Mouse (Mus musculus): ENCODE results near the gene Gm4141. TPM values are rescaled to one million over a fixed set of nuclear protein-coding genes. Genes with fewer than 3 reads are reported as not detected.
"Not testable (repeated sequence)": the region's sequence is repeated elsewhere in the genome, so short reads cannot be mapped to it uniquely, and the experiment has no call there.

Gene Gm4141
- polyA plus RNA-seq (2015; fragmentation: Nextera tagmentation; extraction: Ambion mirVana), result not detected in 2 replicates

DNA sequence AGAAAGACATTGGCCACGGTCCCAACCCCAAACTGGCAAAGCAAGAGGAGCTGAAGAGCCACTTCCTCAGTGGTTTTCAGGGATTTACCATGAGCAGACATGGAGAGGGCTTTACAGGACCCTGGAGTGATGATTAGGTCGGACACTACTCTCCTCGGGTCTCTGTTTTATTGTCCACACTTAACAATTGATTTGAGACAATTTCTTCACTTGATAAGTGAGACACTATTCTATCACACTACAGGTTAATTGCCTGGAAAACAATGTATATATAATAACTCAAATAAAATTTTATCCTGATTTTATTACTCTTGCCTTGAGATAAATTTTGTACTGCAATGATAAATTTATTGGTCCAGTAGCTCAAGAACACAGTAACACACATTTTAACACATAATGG lies at the start of gene Gm4141:
Gm4141 (minus strand) TSS at position 101 of the 400 bp plus-strand sequence.
- ATAC-seq; H3K9me3 ChIP-seq (replicated peaks; ENCODE audit: control insufficient read depth, low read length, poor library complexity, severe bottlenecking); H3K27ac ChIP-seq (ENCODE audit: low read length); H3K36me3 ChIP-seq (ENCODE audit: control insufficient read depth, insufficient read depth, low read length); H3K4me3 ChIP-seq (ENCODE audit: low read depth, low read length); H3K27me3 ChIP-seq (ENCODE audit: control insufficient read depth, insufficient read depth, low read depth, low read length); H3K4me1 ChIP-seq (ENCODE audit: control insufficient read depth, insufficient read depth, low read length); H3K4me2 ChIP-seq (ENCODE audit: low read length); H3K9ac ChIP-seq (ENCODE audit: low read depth, low read length): not testable (repeated sequence)
- no CpG with 5 or more reads among the region's 3 CpGs for WGBS

DNA sequence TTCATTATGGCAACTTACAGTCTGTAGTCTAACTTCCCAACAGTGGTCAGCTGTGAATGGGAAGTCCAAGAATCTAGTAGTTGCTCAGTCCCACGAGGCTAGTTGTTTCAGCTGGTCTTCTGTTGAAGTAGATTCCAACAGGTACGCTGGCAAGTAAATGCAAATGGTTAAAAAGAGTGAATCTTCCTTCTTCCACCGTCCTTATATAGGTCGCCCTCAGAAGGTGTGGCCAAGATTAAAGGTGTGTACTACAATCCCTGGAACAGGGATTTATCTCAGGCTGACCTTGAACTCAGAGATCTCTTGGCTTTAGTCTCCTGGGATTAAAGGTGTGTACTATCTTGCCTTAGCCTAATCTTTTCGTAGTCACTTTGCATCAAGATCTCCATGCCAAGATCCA lies 22.9 kb upstream of the Gm4141 start, which contains the start of gene Gm4513:
Gm4513 (minus strand) TSS at position 101 of the 400 bp plus-strand sequence.
- not testable (repeated sequence) for H3K9me3 ChIP-seq (replicated peaks; ENCODE audit: control insufficient read depth, low read length, poor library complexity, severe bottlenecking); H3K27me3 ChIP-seq (ENCODE audit: control insufficient read depth, insufficient read depth, low read depth, low read length); H3K4me1 ChIP-seq (ENCODE audit: control insufficient read depth, insufficient read depth, low read length); H3K4me2 ChIP-seq (ENCODE audit: low read length); H3K9ac ChIP-seq (ENCODE audit: low read depth, low read length); H3K4me3 ChIP-seq (ENCODE audit: low read depth, low read length); H3K27ac ChIP-seq (ENCODE audit: low read length); ATAC-seq; H3K36me3 ChIP-seq (ENCODE audit: control insufficient read depth, insufficient read depth, low read length)
- WGBS, result 79% methylated on average over 3 of the region's 5 CpGs

DNA sequence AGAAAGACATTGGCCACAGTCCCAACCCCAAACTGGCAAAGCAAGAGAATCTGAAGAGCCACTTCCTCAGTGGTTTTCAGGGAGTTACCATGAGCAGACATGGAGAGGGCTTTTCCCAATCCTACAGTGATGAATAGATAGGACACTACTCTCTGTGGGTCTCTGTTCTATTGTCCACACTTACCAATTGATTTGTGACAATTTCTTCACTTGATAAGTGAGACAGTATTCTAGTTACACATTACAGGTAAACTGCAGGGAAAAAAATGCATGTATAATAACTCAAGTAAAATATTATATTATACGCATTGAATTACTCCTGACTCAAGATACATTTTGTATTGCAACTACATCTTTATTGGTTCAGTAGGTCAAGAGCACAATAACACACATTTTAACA lies 30.4 kb downstream of the Gm4141 start, which contains the start of gene Gm5726:
Gm5726 (minus strand) TSS at position 101 of the 400 bp plus-strand sequence.
- not testable (repeated sequence) for ATAC-seq; H3K27me3 ChIP-seq (ENCODE audit: control insufficient read depth, insufficient read depth, low read depth, low read length); H3K4me3 ChIP-seq (ENCODE audit: low read depth, low read length); H3K9ac ChIP-seq (ENCODE audit: low read depth, low read length); H3K27ac ChIP-seq (ENCODE audit: low read length); H3K4me2 ChIP-seq (ENCODE audit: low read length); H3K4me1 ChIP-seq (ENCODE audit: control insufficient read depth, insufficient read depth, low read length); H3K9me3 ChIP-seq (replicated peaks; ENCODE audit: control insufficient read depth, low read length, poor library complexity, severe bottlenecking); H3K36me3 ChIP-seq (ENCODE audit: control insufficient read depth, insufficient read depth, low read length)
- WGBS, result no CpG with 5 or more reads among the region's 1 CpGs

DNA sequence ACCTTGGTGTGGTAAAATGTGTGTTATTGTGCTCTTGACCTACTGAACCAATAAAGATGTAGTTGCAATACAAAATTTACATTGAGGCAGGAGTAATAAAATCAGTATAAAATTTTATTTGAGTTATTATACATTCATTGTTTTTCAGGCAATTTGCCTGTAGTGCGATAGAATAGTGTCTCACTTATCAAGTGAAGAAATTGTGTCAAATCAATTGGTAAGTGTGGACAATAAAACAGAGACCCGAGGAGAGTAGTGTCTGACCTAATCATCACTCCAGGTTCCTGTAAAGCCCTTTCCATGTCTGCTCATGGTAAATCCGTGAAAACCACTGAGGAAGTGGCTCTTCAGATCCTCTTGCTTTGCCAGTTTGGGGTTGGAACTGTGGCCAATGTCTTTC lies 42.5 kb downstream of the Gm4141 start, which contains the start of gene Vmn1r104:
Vmn1r104 (plus strand) TSS at position 301 of the 400 bp plus-strand sequence.
- not testable (repeated sequence) for H3K4me3 ChIP-seq (ENCODE audit: low read depth, low read length); H3K36me3 ChIP-seq (ENCODE audit: control insufficient read depth, insufficient read depth, low read length); H3K9me3 ChIP-seq (replicated peaks; ENCODE audit: control insufficient read depth, low read length, poor library complexity, severe bottlenecking); H3K4me2 ChIP-seq (ENCODE audit: low read length); H3K9ac ChIP-seq (ENCODE audit: low read depth, low read length); H3K27me3 ChIP-seq (ENCODE audit: control insufficient read depth, insufficient read depth, low read depth, low read length); H3K27ac ChIP-seq (ENCODE audit: low read length); H3K4me1 ChIP-seq (ENCODE audit: control insufficient read depth, insufficient read depth, low read length); ATAC-seq
- WGBS, result no CpG with 5 or more reads among the region's 3 CpGs

Other genes with a start within 250 kb of the Gm4141 start
- gene Gm4133, start 242.2 kb downstream of the Gm4141 start, polyA plus RNA-seq (2015; fragmentation: Nextera tagmentation; extraction: Ambion mirVana), result not detected in 2 replicates
- gene Gm5728, start 200.8 kb downstream of the Gm4141 start, polyA plus RNA-seq (2015; fragmentation: Nextera tagmentation; extraction: Ambion mirVana), result not detected in 2 replicates
- not detected in 2 replicates for gene Vmn1r100, start 158.3 kb downstream of the Gm4141 start, polyA plus RNA-seq (2015; fragmentation: Nextera tagmentation; extraction: Ambion mirVana)
- gene Vmn1r101, start 133.6 kb downstream of the Gm4141 start, polyA plus RNA-seq (2015; fragmentation: Nextera tagmentation; extraction: Ambion mirVana), result not detected in 2 replicates
- not detected in 2 replicates for gene Gm10670, start 101.3 kb downstream of the Gm4141 start, polyA plus RNA-seq (2015; fragmentation: Nextera tagmentation; extraction: Ambion mirVana)
- not detected in 2 replicates for gene Vmn1r103, start 65.7 kb downstream of the Gm4141 start, polyA plus RNA-seq (2015; fragmentation: Nextera tagmentation; extraction: Ambion mirVana)
- gene Vmn1r104, start 42.4 kb downstream of the Gm4141 start, polyA plus RNA-seq (2015; fragmentation: Nextera tagmentation; extraction: Ambion mirVana), result not detected in 2 replicates
- gene Gm5726, start 30.5 kb downstream of the Gm4141 start, polyA plus RNA-seq (2015; fragmentation: Nextera tagmentation; extraction: Ambion mirVana), result not detected in 2 replicates
- not detected in 2 replicates for gene Gm4513, start 22.8 kb upstream of the Gm4141 start, polyA plus RNA-seq (2015; fragmentation: Nextera tagmentation; extraction: Ambion mirVana)
- not detected in 2 replicates for gene Vmn1r107, start 92.7 kb upstream of the Gm4141 start, polyA plus RNA-seq (2015; fragmentation: Nextera tagmentation; extraction: Ambion mirVana)
- not detected in 2 replicates for gene Vmn1r111, start 127.0 kb upstream of the Gm4141 start, polyA plus RNA-seq (2015; fragmentation: Nextera tagmentation; extraction: Ambion mirVana)
- not detected in 2 replicates for gene Gm10668, start 154.4 kb upstream of the Gm4141 start, polyA plus RNA-seq (2015; fragmentation: Nextera tagmentation; extraction: Ambion mirVana)
- gene Vmn1r112, start 194.9 kb upstream of the Gm4141 start, polyA plus RNA-seq (2015; fragmentation: Nextera tagmentation; extraction: Ambion mirVana), result not detected in 2 replicates
- not detected in 2 replicates for gene Vmn1r113, start 211.0 kb upstream of the Gm4141 start, polyA plus RNA-seq (2015; fragmentation: Nextera tagmentation; extraction: Ambion mirVana)
- not detected in 2 replicates for gene Vmn1r114, start 235.9 kb upstream of the Gm4141 start, polyA plus RNA-seq (2015; fragmentation: Nextera tagmentation; extraction: Ambion mirVana)

Data from midbrain, embryonic 16.5 days (tissue).